Mouse (Mus musculus): ENCODE measurements around the gene Pip5k1a. TPM values are rescaled to one million over a fixed set of nuclear protein-coding genes. Genes with fewer than 3 reads are reported as not detected.

Gene Pip5k1a
- polyA plus RNA-seq, 1 experiment from 2014 or later = 16.9 TPM

- WGBS = 85% methylated on average over 7 of the region's 7 CpGs
These were observed 96.3 kb downstream of the Pip5k1a start for GRCm38 (mm10) chr3:95010396-95010795.

More at GRCm38 (mm10) chr3:95010396-95010795, 96.3 kb downstream of the Pip5k1a start:
- Histone ChIP-seq H3K36me3 (ENCODE audit: control insufficient read depth, insufficient read depth, low read length) (peaks cover 70% of the 10 kb centered on the region), H3K27me3 (ENCODE audit: control insufficient read depth, insufficient read depth, low read length) (no peaks in the 10 kb centered on the region), H3K4me3 (ENCODE audit: low read length) (no peak overlapping the region), H3K4me1 (ENCODE audit: control insufficient read depth, insufficient read depth, low read length) (peaks cover 12% of the 10 kb centered on the region), H3K27ac (ENCODE audit: low read depth, low read length) (no peak overlapping the region), H3K4me2 (replicated peaks; ENCODE audit: low read depth, low read length) (no peak overlapping the region), H3K9me3 (ENCODE audit: control insufficient read depth, low read length) (no peaks in the 10 kb centered on the region), H3K9ac (ENCODE audit: low read depth, low read length) (no peak overlapping the region)
- ATAC-seq (ENCODE audit: low FRiP score, low TSS enrichment) = no peak

Small RNA genes within 50 kb of the gene (microRNA-seq; reads per million reads assigned to microRNA genes)
- gene Mir8099-1 = not detected

Other genes with a start within 250 kb of the Pip5k1a start
- gene Psmb4, start 220.0 kb downstream of the Pip5k1a start, polyA plus RNA-seq (2014; fragmentation: Nextera tagmentation; extraction: Ambion mirVana) = 355 and 392 TPM in 2 replicates
- gene Selenbp1, start 173.9 kb downstream of the Pip5k1a start, polyA plus RNA-seq (2014; fragmentation: Nextera tagmentation; extraction: Ambion mirVana) = 35.6 and 40.0 TPM in 2 replicates
- 8.7 and 13.0 TPM in 2 replicates for gene Rfx5, start 152.9 kb downstream of the Pip5k1a start, polyA plus RNA-seq (2014; fragmentation: Nextera tagmentation; extraction: Ambion mirVana)
- gene Pi4kb, start 132.2 kb downstream of the Pip5k1a start, polyA plus RNA-seq (2014; fragmentation: Nextera tagmentation; extraction: Ambion mirVana) = 22.6 and 25.7 TPM in 2 replicates
- 28.7 and 38.1 TPM in 2 replicates for gene Zfp687, start 91.5 kb downstream of the Pip5k1a start, polyA plus RNA-seq (2014; fragmentation: Nextera tagmentation; extraction: Ambion mirVana)
- 261 and 286 TPM in 2 replicates for gene Psmd4, start 64.3 kb downstream of the Pip5k1a start, polyA plus RNA-seq (2014; fragmentation: Nextera tagmentation; extraction: Ambion mirVana)
- gene Vps72, start 4.1 kb upstream of the Pip5k1a start, polyA plus RNA-seq (2014; fragmentation: Nextera tagmentation; extraction: Ambion mirVana) = 182 and 190 TPM in 2 replicates
- gene Tmod4, start 17.5 kb upstream of the Pip5k1a start, polyA plus RNA-seq (2014; fragmentation: Nextera tagmentation; extraction: Ambion mirVana) = 1.5 and 1.7 TPM in 2 replicates
- gene Scnm1, start 27.1 kb upstream of the Pip5k1a start, polyA plus RNA-seq (2014; fragmentation: Nextera tagmentation; extraction: Ambion mirVana) = 69.6 and 84.7 TPM in 2 replicates
- 6.9 and 9.1 TPM in 2 replicates for gene Lysmd1, start 27.2 kb upstream of the Pip5k1a start, polyA plus RNA-seq (2014; fragmentation: Nextera tagmentation; extraction: Ambion mirVana)
- 2.1 TPM in 2 replicates for gene Tnfaip8l2, start 35.4 kb upstream of the Pip5k1a start, polyA plus RNA-seq (2014; fragmentation: Nextera tagmentation; extraction: Ambion mirVana)
- 5.3 and 5.8 TPM in 2 replicates for gene Sema6c, start 53.5 kb upstream of the Pip5k1a start, polyA plus RNA-seq (2014; fragmentation: Nextera tagmentation; extraction: Ambion mirVana)
- 9.7 and 15.4 TPM in 2 replicates for gene Gabpb2, start 111.0 kb upstream of the Pip5k1a start, polyA plus RNA-seq (2014; fragmentation: Nextera tagmentation; extraction: Ambion mirVana)
- gene Cdc42se1, start 121.8 kb upstream of the Pip5k1a start, polyA plus RNA-seq (2014; fragmentation: Nextera tagmentation; extraction: Ambion mirVana) = 109 and 113 TPM in 2 replicates
- gene Mllt11, start 125.2 kb upstream of the Pip5k1a start, polyA plus RNA-seq (2014; fragmentation: Nextera tagmentation; extraction: Ambion mirVana) = 18.5 and 19.1 TPM in 2 replicates
- 0.19 and 0.57 TPM in 2 replicates for gene Gm128, start 134.7 kb upstream of the Pip5k1a start, polyA plus RNA-seq (2014; fragmentation: Nextera tagmentation; extraction: Ambion mirVana)
- gene Bnipl, start 144.3 kb upstream of the Pip5k1a start, polyA plus RNA-seq (2014; fragmentation: Nextera tagmentation; extraction: Ambion mirVana) = 2.1 and 2.4 TPM in 2 replicates
- 33.0 and 40.9 TPM in 2 replicates for gene Mindy1, start 174.4 kb upstream of the Pip5k1a start, polyA plus RNA-seq (2014; fragmentation: Nextera tagmentation; extraction: Ambion mirVana)
- 15.4 and 22.1 TPM in 2 replicates for gene Prune1, start 175.1 kb upstream of the Pip5k1a start, polyA plus RNA-seq (2014; fragmentation: Nextera tagmentation; extraction: Ambion mirVana)
- gene Anxa9, start 200.2 kb upstream of the Pip5k1a start, polyA plus RNA-seq (2014; fragmentation: Nextera tagmentation; extraction: Ambion mirVana) = 3.7 and 4.3 TPM in 2 replicates
- gene Cers2, start 207.9 kb upstream of the Pip5k1a start, polyA plus RNA-seq (2014; fragmentation: Nextera tagmentation; extraction: Ambion mirVana) = 103 and 154 TPM in 2 replicates

Data from kidney, embryonic 14.5 days (tissue).